Mouse (Mus musculus) midbrain, embryonic 16.5 days (tissue): ENCODE results near the gene G430095P16Rik. TPM values are rescaled to one million over a fixed set of nuclear protein-coding genes. Genes with fewer than 3 reads are reported as not detected.

Source experiments
- ATAC-seq: fragments of 200-750 bp; cut with Nextera tagmentation; 2 replicates; pipeline ENCODE4 v1.8.0; 2017; ENCODE audit warnings: moderate TSS enrichment
- H3K27ac ChIP-seq: fragments of 300-500 bp; sonication (generic); 2 replicates; pipeline ENCODE4 v1.5.1; 2014; ENCODE audit warnings: mild to moderate bottlenecking, low read length, mixed read lengths
- H3K27me3 ChIP-seq: fragments of 300-500 bp; sonication (generic); 2 replicates; pipeline ENCODE4 v1.6.1; 2014; ENCODE audit warnings: low read depth, low read length, mixed read lengths; ENCODE audit not compliant: control insufficient read depth, insufficient read depth
- H3K36me3 ChIP-seq: fragments of 300-500 bp; sonication (generic); 2 replicates; pipeline ENCODE4 v1.6.1; 2014; ENCODE audit warnings: mild to moderate bottlenecking, low read length, moderate library complexity, mixed read lengths; ENCODE audit not compliant: control insufficient read depth, insufficient read depth
- H3K4me1 ChIP-seq: fragments of 300-500 bp; sonication (generic); 2 replicates; pipeline ENCODE4 v1.6.1; 2014; ENCODE audit warnings: mild to moderate bottlenecking, low read length, mixed read lengths; ENCODE audit not compliant: control insufficient read depth, insufficient read depth
- H3K4me2 ChIP-seq: fragments of 300-500 bp; sonication (generic); 2 replicates; pipeline ENCODE4 v1.6.1; 2014; ENCODE audit warnings: mild to moderate bottlenecking, low read length, mixed read lengths
- H3K4me3 ChIP-seq: fragments of 300-500 bp; sonication (generic); 2 replicates; pipeline ENCODE4 v1.5.1; 2014; ENCODE audit warnings: low read depth, mild to moderate bottlenecking, low read length, moderate library complexity, mixed read lengths
- H3K9ac ChIP-seq: fragments of 300-500 bp; sonication (generic); 2 replicates; pipeline ENCODE4 v1.6.1; 2014; ENCODE audit warnings: low read depth, low read length, mixed read lengths
- H3K9me3 ChIP-seq: fragments of 300-500 bp; sonication (generic); replicated peaks from 2 replicates; pipeline ENCODE4 v1.6.1; 2014; ENCODE audit warnings: mild to moderate bottlenecking, low read length, mixed read lengths; ENCODE audit not compliant: control insufficient read depth, poor library complexity, severe bottlenecking
- WGBS: fragments of 180-500 bp; shearing (Covaris S2); extraction: QIAGEN DNeasy Blood & Tissue Kit; methylation state at CpG from one replicate; pipeline ENCODE4 v1.1.7; 2014; 5-methylcytosine and 5-hydroxymethylcytosine counted together
- polyA plus RNA-seq: library from polyadenylated mRNA; unstranded; fragments of >200 nt; fragmentation: Nextera tagmentation; extraction: Ambion mirVana; gene quantifications from 2 replicates; pipeline ENCODE4 v1.2.1, GENCODE M21; 2015

Gene G430095P16Rik
- polyA plus RNA-seq, 1 experiment from 2014 or later: 1.1 TPM

GRCm38 (mm10) chr8:84713381-84713780, 9.4 kb upstream of the G430095P16Rik start:
- Histone ChIP-seq H3K4me3 (no peak overlapping the region), H3K4me1 (peaks cover 20% of the 10 kb centered on the region), H3K4me2 (no peak overlapping the region), H3K36me3 (no peaks in the 10 kb centered on the region), H3K27me3 (peaks cover 2% of the 10 kb centered on the region; the same call in 1 of the 2 replicates), H3K9ac (peak overlapping the region; percentile 18; the same call in 1 of the 2 replicates), H3K9me3 (no peaks in the 10 kb centered on the region), H3K27ac (peak overlapping the region; percentile 54)
- 40% methylated on average over 4 of the region's 4 CpGs for WGBS
- ATAC-seq: no peak

- no peak overlapping the region for H3K4me3 ChIP-seq
- peaks cover 2% of the 10 kb centered on the region; the same call in 1 of the 2 replicates for H3K27me3 ChIP-seq
- no peaks in the 10 kb centered on the region for H3K36me3 ChIP-seq
- no peaks in the 10 kb centered on the region for H3K9me3 ChIP-seq
- H3K27ac ChIP-seq: peak overlapping the region; percentile 54
- WGBS: 57% methylated on average over 4 of the region's 4 CpGs
- peaks cover 20% of the 10 kb centered on the region for H3K4me1 ChIP-seq
- no peak for ATAC-seq
- H3K9ac ChIP-seq: no peak overlapping the region; the same call in 1 of the 2 replicates
- H3K4me2 ChIP-seq: no peak overlapping the region
These were observed 8.6 kb upstream of the G430095P16Rik start for GRCm38 (mm10) chr8:84714161-84714560.

- Histone ChIP-seq H3K9ac (peak overlapping the region; percentile 48; the same call in 1 of the 2 replicates), H3K36me3 (no peaks in the 10 kb centered on the region), H3K4me3 (no peak overlapping the region), H3K4me1 (peaks cover 15% of the 10 kb centered on the region; the same call in 1 of the 2 replicates), H3K9me3 (no peaks in the 10 kb centered on the region), H3K4me2 (peak overlapping the region; percentile 43), H3K27ac (no peak overlapping the region), H3K27me3 (peaks cover 2% of the 10 kb centered on the region; the same call in 1 of the 2 replicates)
- WGBS: 5% methylated on average over 27 of the region's 27 CpGs
- no peak for ATAC-seq
These were observed 6.8 kb upstream of the G430095P16Rik start for GRCm38 (mm10) chr8:84715893-84716468.

- H3K36me3 ChIP-seq: no peaks in the 10 kb centered on the region
- 83% methylated on average over 11 of the region's 11 CpGs for WGBS
- ATAC-seq: no peak
- H3K4me3 ChIP-seq: no peak overlapping the region
- H3K9me3 ChIP-seq: no peaks in the 10 kb centered on the region
- no peak overlapping the region for H3K4me2 ChIP-seq
- no peak overlapping the region for H3K9ac ChIP-seq
- H3K27me3 ChIP-seq: peaks cover 2% of the 10 kb centered on the region; the same call in 1 of the 2 replicates
- H3K27ac ChIP-seq: no peak overlapping the region
- H3K4me1 ChIP-seq: peaks cover 15% of the 10 kb centered on the region; the same call in 1 of the 2 replicates
These were observed 6.0 kb upstream of the G430095P16Rik start for GRCm38 (mm10) chr8:84716790-84717189.

- Histone ChIP-seq H3K27me3 (peaks cover 2% of the 10 kb centered on the region; the same call in 1 of the 2 replicates), H3K4me1 (peaks cover 19% of the 10 kb centered on the region)
These were observed 4.3 kb upstream of the G430095P16Rik start for GRCm38 (mm10) chr8:84718476-84718875.

GRCm38 (mm10) chr8:84718959-84719690, 3.7 kb upstream of the G430095P16Rik start:
- Histone ChIP-seq H3K27me3 (peaks cover 2% of the 10 kb centered on the region; the same call in 1 of the 2 replicates), H3K9ac (no peak overlapping the region), H3K4me2 (no peak overlapping the region), H3K4me3 (no peak overlapping the region), H3K9me3 (no peaks in the 10 kb centered on the region), H3K27ac (no peak overlapping the region), H3K36me3 (no peaks in the 10 kb centered on the region), H3K4me1 (peaks cover 25% of the 10 kb centered on the region)
- 85% methylated on average over 5 of the region's 5 CpGs for WGBS
- no peak for ATAC-seq

More at GRCm38 (mm10) chr8:84718476-84718875, 4.3 kb upstream of the G430095P16Rik start:
- ATAC-seq: no peak
- no peak overlapping the region for H3K27ac ChIP-seq
- no peaks in the 10 kb centered on the region for H3K36me3 ChIP-seq
- 90% methylated on average over 5 of the region's 5 CpGs for WGBS
- no peaks in the 10 kb centered on the region for H3K9me3 ChIP-seq
- no peak overlapping the region for H3K9ac ChIP-seq
- H3K4me3 ChIP-seq: no peak overlapping the region
- no peak overlapping the region for H3K4me2 ChIP-seq

GRCm38 (mm10) chr8:84722530-84722849, 317 bp upstream of the G430095P16Rik start:
- Histone ChIP-seq H3K27me3 (no peaks in the 10 kb centered on the region), H3K4me1 (peaks cover 21% of the 10 kb centered on the region), H3K27ac (peak overlapping the region; percentile 68), H3K4me2 (no peak overlapping the region), H3K9ac (0 out of 2 replicates have a peak overlapping the region, but pooled peaks have one; percentile 18), H3K36me3 (no peaks in the 10 kb centered on the region), H3K9me3 (no peaks in the 10 kb centered on the region), H3K4me3 (no peak overlapping the region)
- WGBS: 78% methylated on average over 6 of the region's 6 CpGs
- ATAC-seq: peak; percentile 19; the same call in 1 of the 2 replicates

- H3K4me2 ChIP-seq: peak overlapping the region; percentile 17; the same call in 1 of the 2 replicates
- no peaks in the 10 kb centered on the region for H3K9me3 ChIP-seq
- no peaks in the 10 kb centered on the region for H3K36me3 ChIP-seq
- WGBS: 32% methylated on average over 7 of the region's 7 CpGs
- no peaks in the 10 kb centered on the region for H3K27me3 ChIP-seq
- H3K4me3 ChIP-seq: no peak overlapping the region
- ATAC-seq: no peak
- H3K27ac ChIP-seq: peak overlapping the region; percentile 68
- peak overlapping the region; percentile 7; the same call in 1 of the 2 replicates for H3K9ac ChIP-seq
- H3K4me1 ChIP-seq: peaks cover 21% of the 10 kb centered on the region
These were observed 729 bp downstream of the G430095P16Rik start for GRCm38 (mm10) chr8:84723571-84723900.

- Histone ChIP-seq H3K36me3 (no peaks in the 10 kb centered on the region), H3K4me3 (no peak overlapping the region), H3K9me3 (no peaks in the 10 kb centered on the region), H3K27me3 (no peaks in the 10 kb centered on the region), H3K9ac (peak overlapping the region; percentile 42; the same call in 1 of the 2 replicates), H3K4me2 (no peak overlapping the region), H3K27ac (peak overlapping the region; percentile 62; the same call in 1 of the 2 replicates), H3K4me1 (peaks cover 21% of the 10 kb centered on the region)
- no peak for ATAC-seq
- 51% methylated on average over 9 of the region's 9 CpGs for WGBS
These were observed 1.9 kb downstream of the G430095P16Rik start for GRCm38 (mm10) chr8:84724683-84725082.
